Mouse (Mus musculus) Patski (cell line): ENCODE measurements around the gene Snx27. TPM values are rescaled to one million over a fixed set of nuclear protein-coding genes. Genes with fewer than 3 reads are reported as not detected.

Source experiments
- ATAC-seq: fragments of 100-300 bp; one replicate; pipeline ENCODE4 v1.8.0; 2021
- CTCF ChIA-PET: fragments of 350-600 bp; sonication (Branson Sonifier 250); formaldehyde crosslinking; loops from one replicate; lab custom pipeline; 2022; ENCODE audit warnings: inconsistent platforms; lab: Charles Lee
- POLR2A ChIA-PET: fragments of 350-600 bp; sonication (Branson Sonifier 250); formaldehyde crosslinking; loops from one replicate; lab custom pipeline; 2022; ENCODE audit warnings: antibody characterized with exemption, inconsistent platforms; lab: Charles Lee
- DNase-seq: peaks from one replicate; pipeline ENCODE4 v3.0.0-alpha.2; 2011; ENCODE audit warnings: low read depth, low spot score
- H3K27me3 ChIP-seq: fragments of 371-371 bp; one replicate; pipeline ENCODE4 v1.5.1; 2021
- CTCF ChIP-seq: fragments of 100-300 bp; IDR thresholded peaks from one replicate; pipeline ENCODE4 v1.5.1; 2021
- in situ Hi-C: fragments of 300-500 bp; cut with MboI; formaldehyde crosslinking; loops from 3 replicates; pipeline ENCODE4 v1.11.1; 2018; ENCODE audit warnings: low pct_unique_long_range_greater_than_20kb, mixed read lengths
- polyA plus RNA-seq: library from polyadenylated mRNA; unstranded; gene quantifications from one replicate; pipeline ENCODE4 v1.2.3, GENCODE M21; 2021

Gene Snx27
- polyA plus RNA-seq, 1 experiment from 2014 or later: 83.8 TPM

DNA sequence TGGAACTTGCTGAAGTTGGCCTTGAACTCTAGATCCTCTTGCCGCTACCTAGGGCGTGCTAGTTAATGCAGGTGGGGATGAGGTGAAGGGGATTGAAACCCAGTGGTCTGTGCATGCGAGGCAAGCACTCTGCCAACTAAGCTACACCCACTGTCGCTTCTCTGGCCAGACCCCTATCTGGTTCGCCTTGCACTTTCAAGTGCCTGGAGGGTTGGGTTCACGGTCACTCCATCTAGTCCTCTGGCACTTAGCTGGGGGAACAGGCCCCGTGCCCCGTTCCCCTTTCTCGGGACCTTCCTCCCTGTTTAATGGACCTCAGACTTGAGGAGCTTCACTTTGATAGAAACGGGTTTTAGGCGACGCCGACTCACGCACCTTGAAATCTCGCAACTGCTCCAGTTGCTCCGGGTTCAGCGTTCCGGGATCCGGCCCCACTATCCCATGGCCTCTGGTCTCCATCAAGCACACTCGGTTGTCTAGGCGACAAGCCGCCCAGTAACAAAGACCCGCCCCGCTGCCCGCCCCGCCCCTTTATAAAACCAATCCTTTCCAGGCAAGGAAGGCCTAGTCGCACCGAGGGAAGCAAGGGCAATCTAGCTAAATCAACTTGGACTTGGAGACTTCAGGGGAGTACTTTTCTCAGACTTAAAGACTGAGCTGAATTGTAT is 109.9 kb downstream of the Snx27 start:
- CTCF ChIA-PET: interaction anchor here (0.8 to 2.1 kb wide), 7 partner anchors 11 to 129 kb away, joined by 3 to 5 read pairs (median 3); no protein-coding TSS in a partner anchor
- TF ChIP-seq CTCF: no peak
- ATAC-seq: no peak
- POLR2A ChIA-PET: interaction anchor here (0.6 to 1.2 kb wide), 3 partner anchors 16 to 364 kb away, joined by 3 to 4 read pairs (median 4); partner anchors contain the start of gene Cgn
- DNase-seq: no peak
- in situ Hi-C loops: no loop called here
- no peaks in the 10 kb centered on the region for H3K27me3 ChIP-seq

- H3K27me3 ChIP-seq: no peaks in the 10 kb centered on the region
- ATAC-seq: no peak
- no peak for DNase-seq
- TF ChIP-seq CTCF: no peak
- ChIA-PET POLR2A (interaction anchor here (1.0 kb wide), 1 partner anchor 12 kb away, joined by 4 read pairs; no protein-coding TSS in a partner anchor), CTCF (interaction anchor here (1.3 to 1.7 kb wide), 3 partner anchors 12 to 133 kb away, joined by 3 to 6 read pairs (median 3); no protein-coding TSS in a partner anchor)
- in situ Hi-C loops: no loop called here
Observed at GRCm38 (mm10) chr3:94468931-94469330, 113.6 kb downstream of the Snx27 start.

DNA sequence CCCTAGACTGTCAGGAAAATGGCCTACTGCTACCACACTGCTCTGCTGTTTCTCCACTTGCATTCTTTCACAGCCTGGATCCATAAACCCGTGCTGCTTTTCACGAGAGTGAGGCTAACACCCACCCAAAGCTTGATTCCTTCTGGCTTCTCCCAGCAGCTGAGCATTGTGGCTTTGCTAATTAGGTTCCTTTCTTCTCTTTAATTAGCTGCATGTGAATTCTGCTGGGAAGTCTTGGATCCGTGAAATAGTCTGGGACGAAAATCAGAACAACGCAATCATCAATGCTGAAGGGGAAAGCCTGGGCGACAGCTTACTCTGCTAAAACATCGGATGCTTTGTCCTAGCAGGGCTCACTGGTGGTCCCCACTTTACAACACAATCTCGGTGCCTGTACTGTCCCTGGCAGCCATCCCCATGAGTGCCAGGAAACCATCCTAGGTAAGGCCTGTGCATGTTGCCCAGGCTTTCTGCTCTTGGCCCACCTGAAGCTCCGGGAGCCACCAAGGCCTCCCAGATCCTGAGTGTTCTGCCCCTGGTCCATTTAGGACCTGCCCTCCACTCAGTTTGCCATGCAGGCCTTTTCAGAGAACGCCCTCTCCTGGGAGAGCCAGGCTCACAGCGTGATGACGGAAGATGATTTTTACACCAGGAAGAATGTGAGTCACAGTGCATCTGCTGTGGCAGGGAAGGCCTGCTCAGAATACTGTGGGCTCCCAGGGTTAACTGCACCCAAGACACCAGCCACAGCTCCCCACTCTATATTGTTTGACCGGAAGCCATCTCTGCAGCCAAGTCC is 116.7 kb downstream of the Snx27 start:
- CTCF ChIA-PET: interaction anchor here (1.1 to 1.7 kb wide), 7 partner anchors 8 to 56 kb away, joined by 3 to 6 read pairs (median 3); no protein-coding TSS in a partner anchor
- TF ChIP-seq CTCF: no peak

DNA sequence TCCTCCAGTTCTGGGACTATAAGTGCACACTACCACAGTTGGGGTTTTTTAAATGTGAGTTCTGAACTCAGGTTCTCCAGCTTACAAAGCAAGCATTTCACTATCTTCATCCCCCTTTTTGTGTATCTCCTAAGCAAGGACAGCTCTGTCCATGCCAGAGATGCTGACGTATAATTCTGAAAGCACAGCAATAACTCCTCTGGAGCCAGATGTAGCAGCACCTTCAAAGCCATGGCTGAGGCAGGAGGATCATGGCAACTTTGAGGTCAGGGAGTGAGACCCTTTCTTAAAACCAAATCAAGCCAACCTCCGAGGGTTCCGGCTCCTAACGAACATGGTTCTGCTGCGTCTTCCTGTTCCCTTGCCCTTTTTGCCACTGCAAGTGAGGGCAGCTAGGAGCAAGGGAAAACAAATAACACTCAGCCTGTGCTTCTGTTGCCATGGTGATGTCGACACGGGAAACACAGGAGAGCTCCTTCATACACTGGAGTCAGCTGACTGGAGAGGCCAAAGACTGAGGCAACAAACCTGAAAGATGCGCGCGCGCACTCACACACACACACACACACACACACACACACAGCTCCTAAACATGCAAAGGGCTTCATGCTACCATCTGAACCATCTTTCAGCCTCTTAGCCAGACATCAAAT is 118.5 kb downstream of the Snx27 start:
- CTCF ChIA-PET: interaction anchor here (1.1 to 1.7 kb wide), 3 partner anchors 28 to 97 kb away, joined by 3 to 5 read pairs (median 4); no protein-coding TSS in a partner anchor
- no peak for TF ChIP-seq CTCF
- in situ Hi-C loops: no loop called here
- DNase-seq: no peak
- POLR2A ChIA-PET: no interaction called here
- H3K27me3 ChIP-seq: no peaks in the 10 kb centered on the region
- ATAC-seq: no peak

More for the DNA sequence above, 116.7 kb downstream of the Snx27 start:
- no peaks in the 10 kb centered on the region for H3K27me3 ChIP-seq
- in situ Hi-C loops: no loop called here
- DNase-seq: no peak
- no peak for ATAC-seq
- POLR2A ChIA-PET: interaction anchor here (1.3 kb wide), 1 partner anchor 9 kb away, joined by 4 read pairs; no protein-coding TSS in a partner anchor

DNA sequence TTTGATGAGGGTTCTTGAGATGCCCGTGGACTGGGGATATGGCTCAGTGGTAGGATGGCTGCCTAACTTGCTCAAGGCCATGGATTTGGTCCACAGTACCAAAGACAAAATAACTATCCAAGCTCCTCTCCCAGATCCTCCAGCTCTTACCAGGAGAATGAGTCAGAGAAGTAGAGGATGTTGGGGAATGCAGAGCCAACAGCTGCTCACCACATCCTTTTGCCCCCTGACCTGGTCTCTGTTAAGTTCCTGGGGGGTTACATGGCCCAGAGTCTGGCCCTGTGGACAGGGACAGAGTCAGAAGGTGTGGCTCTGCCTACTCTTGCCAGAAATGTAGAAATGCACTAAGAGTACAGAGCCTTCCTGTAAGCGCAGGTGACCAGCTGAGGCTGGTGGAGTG is 122.7 kb downstream of the Snx27 start:
- no peak for ATAC-seq

GRCm38 (mm10) chr3:94457055-94457454 is 125.5 kb downstream of the Snx27 start:
- ATAC-seq: no peak
- ChIA-PET POLR2A (interaction anchor here (0.8 to 1.3 kb wide), 4 partner anchors 9 to 145 kb away, joined by 3 to 4 read pairs (median 4); no protein-coding TSS in a partner anchor), CTCF (interaction anchor here (0.7 to 5.2 kb wide), 29 partner anchors 9 to 445 kb away, joined by 3 to 40 read pairs (median 3); partner anchors contain the start of gene Oaz3)
- H3K27me3 ChIP-seq: no peaks in the 10 kb centered on the region
- no peak for DNase-seq
- in situ Hi-C loops: loop anchor here (5.0 to 10.0 kb wide), 3 partner anchors 50 to 388 kb away; no protein-coding TSS in a partner anchor
- TF ChIP-seq CTCF: no peak

More for the DNA sequence above, 122.7 kb downstream of the Snx27 start:
- no peak for DNase-seq
- no peaks in the 10 kb centered on the region for H3K27me3 ChIP-seq
- CTCF ChIA-PET: no interaction called here
- in situ Hi-C loops: loop anchor here (5.0 to 10.0 kb wide), 3 partner anchors 47 to 385 kb away; no protein-coding TSS in a partner anchor
- POLR2A ChIA-PET: no interaction called here
- no peak for TF ChIP-seq CTCF

GRCm38 (mm10) chr3:94456529-94457000 is 126.0 kb downstream of the Snx27 start:
- ChIA-PET POLR2A (interaction anchor here (0.8 to 1.3 kb wide), 4 partner anchors 9 to 145 kb away, joined by 3 to 4 read pairs (median 4); no protein-coding TSS in a partner anchor), CTCF (interaction anchor here (0.7 to 5.2 kb wide), 31 partner anchors 8 to 446 kb away, joined by 3 to 40 read pairs (median 3); partner anchors contain the start of gene Oaz3)
- DNase-seq: peak; percentile 77
- TF ChIP-seq CTCF: peak; percentile 98
- H3K27me3 ChIP-seq: no peaks in the 10 kb centered on the region
- in situ Hi-C loops: loop anchor here (5.0 to 10.0 kb wide), 3 partner anchors 51 to 388 kb away; no protein-coding TSS in a partner anchor
- ATAC-seq: peak; percentile 92

DNA sequence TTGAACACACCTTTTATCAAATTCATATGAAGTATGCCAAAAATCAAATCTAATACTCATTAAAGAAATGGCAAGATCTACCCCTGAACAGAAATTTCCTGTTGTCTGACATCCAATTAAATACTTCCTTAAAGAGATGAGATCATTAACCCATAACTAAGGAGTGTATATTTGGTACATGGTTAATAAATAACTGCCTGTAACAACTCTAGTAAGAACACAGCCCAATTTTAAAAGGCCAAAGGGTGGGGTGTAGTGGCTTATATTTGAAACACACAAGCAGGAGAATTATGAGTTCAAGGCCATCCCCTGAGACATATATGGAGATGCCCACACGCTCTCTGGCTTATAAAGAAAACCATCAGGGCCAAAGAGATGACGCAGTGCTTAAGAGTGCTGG is 133.1 kb downstream of the Snx27 start:
- no peak for ATAC-seq
- POLR2A ChIA-PET: no interaction called here
- DNase-seq: no peak
- CTCF ChIA-PET: interaction anchor here (0.8 to 2.7 kb wide), 5 partner anchors 13 to 153 kb away, joined by 3 to 13 read pairs (median 4); no protein-coding TSS in a partner anchor
- no peaks in the 10 kb centered on the region for H3K27me3 ChIP-seq
- in situ Hi-C loops: no loop called here
- no peak for TF ChIP-seq CTCF

Other genes starting within 250 kb of the Snx27 start
- gene Them5, start 240.6 kb downstream of the Snx27 start, polyA plus RNA-seq: 0.06 TPM
- not detected for gene C2cd4d, start 220.3 kb downstream of the Snx27 start, polyA plus RNA-seq
- 16.1 TPM for gene Rorc, start 209.9 kb downstream of the Snx27 start, polyA plus RNA-seq
- gene Lingo4, start 184.2 kb downstream of the Snx27 start, polyA plus RNA-seq: 0.06 TPM
- gene Tdrkh, start 169.4 kb downstream of the Snx27 start, polyA plus RNA-seq: 14.3 TPM
- gene Mrpl9, start 139.4 kb downstream of the Snx27 start, polyA plus RNA-seq: 101 TPM
- 1.1 TPM for gene Oaz3, start 138.8 kb downstream of the Snx27 start, polyA plus RNA-seq
- gene Celf3, start 104.4 kb downstream of the Snx27 start, polyA plus RNA-seq: 0.17 TPM
- 0.19 TPM for gene Riiad1, start 102.4 kb downstream of the Snx27 start, polyA plus RNA-seq
- gene Gm10972, start 60.4 kb upstream of the Snx27 start, polyA plus RNA-seq: not detected
- 62.3 TPM for gene Tuft1, start 76.2 kb upstream of the Snx27 start, polyA plus RNA-seq
- gene Selenbp2, start 110.8 kb upstream of the Snx27 start, polyA plus RNA-seq: 0.36 TPM
- gene Cgn, start 203.8 kb upstream of the Snx27 start, polyA plus RNA-seq: 6.8 TPM